Mouse (Mus musculus) left cerebral cortex, postnatal 25 days (tissue): ENCODE measurements around the gene Gtse1. TPM values are rescaled to one million over a fixed set of nuclear protein-coding genes. Genes with fewer than 3 reads are reported as not detected.
"Not testable (repeated sequence)": the region's sequence is repeated elsewhere in the genome, so short reads cannot be mapped to it uniquely, and the experiment has no call there.

Experiments
- DNase-seq, 2 experiments: peaks; one replicate each; pipeline ENCODE4 v3.0.0; 2022; ENCODE audit warnings: low spot score in 2 of 2, mixed read lengths in 1 of 2
- intact Hi-C: fragments of 180-260 bp; cut with DNase I; formaldehyde crosslinking; loops from one replicate; pipeline ENCODE4 v1.15.1; 2025
- total RNA-seq, 2 experiments: library from RNA; stranded (reverse); gene quantifications; 2 replicates each; pipeline ENCODE4 v1.2.3; 2021

The Gtse1 gene
- total RNA-seq, 2 experiments from 2014 or later, result 0.50 to 0.82 TPM

GRCm38 (mm10) chr15:85858980-85859489, 510 bp upstream of the Gtse1 start:
- intact Hi-C loops, result loop anchor here (1.0 kb wide), 1 partner anchor 20 kb away; the partner anchor contains the start of gene Trmu
- no peak for DNase-seq

GRCm38 (mm10) chr15:85865913-85866312, 6.4 kb downstream of the Gtse1 start:
- intact Hi-C loops, result loop anchor here (5.0 kb wide), 1 partner anchor 269 kb away; no protein-coding TSS in a partner anchor
- DNase-seq, result not testable (repeated sequence)

GRCm38 (mm10) chr15:85867696-85868095, 8.2 kb downstream of the Gtse1 start:
- peak; percentile 76 to 86 for DNase-seq
- intact Hi-C loops, result loop anchor here (1.0 to 5.0 kb wide), 2 partner anchors 151 to 270 kb away; no protein-coding TSS in a partner anchor

GRCm38 (mm10) chr15:85877336-85877735, 17.8 kb downstream of the Gtse1 start:
- intact Hi-C loops, result loop anchor here (5.0 kb wide), 1 partner anchor 265 kb away; no protein-coding TSS in a partner anchor

GRCm38 (mm10) chr15:85878848-85879497, 19.4 kb downstream of the Gtse1 start, which contains the start of gene Trmu:
Trmu (plus strand) TSS chr15:85879312.
- intact Hi-C loops, result loop anchor here (1.0 to 5.0 kb wide), 2 partner anchors 20 to 267 kb away; partner anchors contain the start of gene Gtse1
- peak; percentile 93 to 97 for DNase-seq

More at GRCm38 (mm10) chr15:85877336-85877735, 17.8 kb downstream of the Gtse1 start:
- DNase-seq, result no peak

GRCm38 (mm10) chr15:85879498-85879895, 20.0 kb downstream of the Gtse1 start:
- intact Hi-C loops, result loop anchor here (1.0 to 5.0 kb wide), 2 partner anchors 20 to 267 kb away; partner anchors contain the start of gene Gtse1

GRCm38 (mm10) chr15:85885606-85886005, 26.1 kb downstream of the Gtse1 start:
- intact Hi-C loops, result no loop called here
- DNase-seq, result no peak

More at GRCm38 (mm10) chr15:85879498-85879895, 20.0 kb downstream of the Gtse1 start:
- DNase-seq, result no peak

GRCm38 (mm10) chr15:85889235-85889634, 29.7 kb downstream of the Gtse1 start:
- no peak for DNase-seq

GRCm38 (mm10) chr15:85891971-85892370, 32.4 kb downstream of the Gtse1 start:
- intact Hi-C loops, result no loop called here
- DNase-seq, result no peak

More at GRCm38 (mm10) chr15:85889235-85889634, 29.7 kb downstream of the Gtse1 start:
- intact Hi-C loops, result no loop called here

- DNase-seq, result no peak
- intact Hi-C loops, result no loop called here
Observed at GRCm38 (mm10) chr15:85892498-85893118, 33.1 kb downstream of the Gtse1 start.

GRCm38 (mm10) chr15:85893871-85894270, 34.3 kb downstream of the Gtse1 start:
- intact Hi-C loops, result no loop called here
- no peak for DNase-seq

GRCm38 (mm10) chr15:85896284-85896683, 36.7 kb downstream of the Gtse1 start:
- intact Hi-C loops, result loop anchor here (1.0 to 5.0 kb wide), 3 partner anchors 143 to 241 kb away; no protein-coding TSS in a partner anchor
- DNase-seq, result peak; percentile 78

GRCm38 (mm10) chr15:85897113-85897512, 37.6 kb downstream of the Gtse1 start:
- DNase-seq, result no peak
- intact Hi-C loops, result loop anchor here (2.0 to 5.0 kb wide), 2 partner anchors 142 to 240 kb away; no protein-coding TSS in a partner anchor

- intact Hi-C loops, result loop anchor here (5.0 kb wide), 1 partner anchor 238 kb away; no protein-coding TSS in a partner anchor
- DNase-seq, result no peak
Observed at GRCm38 (mm10) chr15:85899396-85899795, 39.9 kb downstream of the Gtse1 start.

GRCm38 (mm10) chr15:85900318-85900717, 40.8 kb downstream of the Gtse1 start:
- no peak for DNase-seq
- intact Hi-C loops, result no loop called here

GRCm38 (mm10) chr15:85900801-85901200, 41.3 kb downstream of the Gtse1 start:
- intact Hi-C loops, result no loop called here
- DNase-seq, result no peak

- DNase-seq, result no peak
- intact Hi-C loops, result no loop called here
Observed at GRCm38 (mm10) chr15:85902505-85902904, 43.0 kb downstream of the Gtse1 start.

GRCm38 (mm10) chr15:85903826-85904225, 44.3 kb downstream of the Gtse1 start:
- intact Hi-C loops, result no loop called here
- no peak for DNase-seq

- DNase-seq, result no peak
- intact Hi-C loops, result no loop called here
Observed at GRCm38 (mm10) chr15:85908660-85909491, 49.3 kb downstream of the Gtse1 start.
